Mouse (Mus musculus): ENCODE results near the gene Tcf12.

DNA sequence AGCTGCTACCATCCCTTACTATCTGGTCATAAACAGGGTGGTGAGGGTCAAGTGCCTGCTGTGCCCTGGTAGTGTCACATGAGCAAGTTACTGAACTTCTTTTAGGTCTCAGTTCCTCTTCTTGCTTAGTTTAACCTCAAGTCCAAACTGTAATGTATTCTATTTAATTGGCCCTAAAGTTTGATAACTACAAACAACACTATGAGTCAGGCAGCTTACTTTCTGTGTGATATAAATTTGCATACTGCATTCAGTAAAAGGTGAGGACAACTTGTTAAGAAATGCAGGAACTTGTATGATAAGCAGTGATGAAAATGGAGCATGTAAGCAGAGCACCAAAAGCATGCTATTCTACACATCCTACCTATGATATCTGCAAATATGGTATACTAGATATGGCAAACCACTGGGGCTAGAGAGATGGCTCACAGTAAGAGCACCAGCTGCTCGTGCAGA is 159.0 kb downstream of the Tcf12 start:
- TF ChIP-seq CTCF (IDR thresholded peaks at IDR 0.05; ENCODE audit: low read depth), result no peak
- TF ChIP-seq EP300 (IDR thresholded peaks at IDR 0.05; ENCODE audit: low read depth), result no peak
